Mouse (Mus musculus): Measurements from ENCODE around the gene D5Ertd579e.
"Not testable (repeated sequence)": the region's sequence is repeated elsewhere in the genome, so short reads cannot be mapped to it uniquely, and the experiment has no call there.

DNA sequence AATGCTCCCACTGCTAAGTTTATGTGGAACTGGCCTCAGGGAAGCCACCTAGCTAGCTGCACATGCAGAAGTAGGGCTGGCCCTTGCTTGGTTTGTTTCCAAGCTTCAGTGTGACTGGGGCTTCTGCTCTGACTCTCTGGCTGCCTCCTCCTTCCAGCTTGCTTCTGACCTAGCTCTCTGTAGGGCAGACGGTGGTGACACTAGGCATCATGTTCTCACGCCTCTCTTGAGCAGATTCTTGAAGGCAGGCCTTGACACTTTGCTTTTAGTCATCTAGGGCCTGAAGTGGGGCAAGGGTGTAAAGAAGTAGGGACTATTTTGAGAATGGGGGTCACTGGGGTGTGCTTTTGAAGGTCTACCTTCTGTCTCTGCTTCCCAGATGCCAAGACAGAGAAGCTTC, 27.8 kb downstream of the D5Ertd579e start:
- TF ChIP-seq TAL1, GATA1 (IDR thresholded peaks at IDR 0.05; ENCODE audit: low read length): not testable (repeated sequence)
